Mouse (Mus musculus): ENCODE measurements around the gene Pex13.

DNA sequence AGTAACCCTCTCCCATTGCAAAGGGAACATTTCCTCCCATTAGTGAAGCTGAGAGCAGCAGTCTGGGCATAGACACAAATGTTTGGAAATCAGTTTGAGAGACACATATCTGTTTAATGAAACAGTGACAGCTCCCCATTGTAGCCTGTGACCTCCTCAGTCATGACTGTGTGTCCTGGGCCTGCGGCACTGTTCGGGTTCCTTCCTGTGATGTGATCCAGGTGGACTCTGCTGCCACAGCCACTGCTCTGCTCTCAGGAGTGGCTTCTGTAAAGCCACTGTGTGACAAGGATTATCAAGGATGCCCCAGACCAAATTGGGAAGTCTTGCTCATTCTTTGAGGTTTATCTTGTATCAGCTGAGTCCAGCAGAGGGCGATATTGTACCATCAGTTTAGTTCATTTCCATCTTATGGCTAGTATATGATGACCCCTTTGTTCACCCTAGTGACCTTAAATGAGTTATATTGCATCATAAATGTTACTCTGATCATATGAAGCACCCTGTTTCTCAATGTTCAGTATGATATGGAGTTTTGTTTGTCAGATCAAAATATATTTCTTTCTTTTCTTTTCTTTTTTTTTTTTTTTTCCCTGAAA, 13.4 kb upstream of the Pex13 start:
- TF ChIP-seq CTCF (IDR thresholded peaks at IDR 0.05; ENCODE audit: insufficient read depth, low read depth, low read length): no peak
- no peak for TF ChIP-seq POLR2A (IDR thresholded peaks at IDR 0.05; ENCODE audit: insufficient read depth, low read depth, low read length)

Measured in olfactory bulb, adult 2 months (tissue).